Mouse (Mus musculus) CH12.LX (cell line): ENCODE results near the gene Ccng2.

Source experiments
- CTCF ChIP-seq, 2 experiments: IDR thresholded peaks in 1 of 2; conservative IDR thresholded peaks in 1 of 2; 2 replicates each; pipeline ENCODE4 v1.5.1; 2011 to 2012; ENCODE audit warnings: low read depth in 2 of 2, low read length in 2 of 2, improper control_type of control experiment in 1 of 2, inconsistent platforms in 1 of 2, mild to moderate bottlenecking in 1 of 2, moderate library complexity in 1 of 2
- HCFC1 ChIP-seq: IDR thresholded peaks from 2 replicates; pipeline ENCODE4 v1.6.1; 2012; ENCODE audit warnings: low read depth, mild to moderate bottlenecking, inconsistent platforms, low read length, improper control_type of control experiment
- NRF1 ChIP-seq: IDR thresholded peaks from 2 replicates; pipeline ENCODE4 v1.6.1; 2014; ENCODE audit warnings: low read depth, mild to moderate bottlenecking, inconsistent platforms, low read length, improper control_type of control experiment, moderate library complexity
- RAD21 ChIP-seq: IDR thresholded peaks from 2 replicates; pipeline ENCODE4 v1.6.1; 2011; ENCODE audit warnings: low read depth, mild to moderate bottlenecking, low read length, improper control_type of control experiment, moderate library complexity
- ZMIZ1 ChIP-seq: IDR thresholded peaks from 2 replicates; pipeline ENCODE4 v1.6.1; 2012; ENCODE audit warnings: low read depth, mild to moderate bottlenecking, inconsistent platforms, low read length, improper control_type of control experiment

DNA sequence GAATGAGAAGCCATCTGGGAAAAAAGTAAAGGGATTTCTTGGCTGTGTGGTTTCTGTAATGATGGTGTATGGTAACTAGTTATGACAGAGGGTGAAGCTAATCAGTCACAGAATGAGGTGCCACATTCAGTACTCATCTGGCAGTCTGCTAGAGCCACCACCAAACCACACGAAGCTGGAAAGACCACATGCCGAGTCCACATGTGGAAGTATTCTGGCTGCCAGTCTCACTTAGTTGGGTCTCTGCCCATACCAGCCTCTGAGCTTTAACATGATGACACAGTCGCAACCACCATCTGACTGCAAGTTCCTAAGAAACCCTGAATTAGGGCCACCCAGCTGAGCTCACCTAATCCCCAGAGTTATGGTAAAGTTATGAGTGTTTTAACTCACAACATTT lies 6.1 kb upstream of the Ccng2 start:
- no peak for TF ChIP-seq NRF1
- no peak for TF ChIP-seq CTCF (conservative IDR thresholded peaks at IDR 0.05 in 1 of 2, IDR thresholded peaks at IDR 0.05 in 1 of 2; ENCODE audit: low read depth in 2 of 2, low read length in 2 of 2)
- no peak for TF ChIP-seq ZMIZ1
- no peak for TF ChIP-seq RAD21
- TF ChIP-seq HCFC1 = no peak
